Comparison of ENCODE assay signal across 8 mouse cellular contexts in genomic region chr2:74825730-74826430, GRCm38 (mm10). TPM values are rescaled to one million over a fixed set of nuclear protein-coding genes. Genes with fewer than 3 reads are reported as not detected.
A peak's percentile ranks its signal among the peaks of the same experiment; 100 is the strongest.
DNase-seq lines count a peak whose midpoint lies in the region; ATAC-seq lines count a peak whose summit lies in the region.

TSS of gene Mtx2 (plus strand) at chr2:74825803.

- no peaks in the 10 kb centered on the region for H3K36me3 ChIP-seq in hindbrain, embryonic 11.5 days (ENCODE audit: control insufficient read depth, insufficient read depth, low read length)

- DNase-seq in Muller cell, postnatal 12 days (ENCODE audit: inconsistent ontology term): peak; percentile 81
- peak; percentile 79 for DNase-seq in cerebellum, adult 9-10 months
- DNase-seq in frontal cortex, adult 2 months (ENCODE audit: extremely low spot score in 1 of 2, low spot score in 1 of 2): peak; percentile 33 to 81
- DNase-seq in hindbrain, embryonic 11.5 days (ENCODE audit: low spot score): peak; percentile 88
- DNase-seq in layer of hippocampus, postnatal 36 days: peak; percentile 74 to 78
- peak; percentile 83 for DNase-seq in lung, postnatal 36 days
- DNase-seq in retina, postnatal 1 day: peak; percentile 86
- peak; percentile 62 to 64 for DNase-seq in urinary bladder, adult 18-20 months (ENCODE audit: low spot score in 2 of 2)

- peak within 1 kb of the TSS; percentile 89 for H3K9ac ChIP-seq in hindbrain, embryonic 11.5 days (ENCODE audit: low read depth, low read length)

- peak within 1 kb of the TSS; percentile 89 for H3K27ac ChIP-seq in hindbrain, embryonic 11.5 days (ENCODE audit: low read depth, low read length)

- WGBS in hindbrain, embryonic 11.5 days: under 1% methylated on average over 73 of the region's 74 CpGs

- ATAC-seq in hindbrain, embryonic 11.5 days (ENCODE audit: low FRiP score): peak; percentile 87

- no peaks in the 10 kb centered on the region for H3K27me3 ChIP-seq in hindbrain, embryonic 11.5 days (ENCODE audit: control insufficient read depth, insufficient read depth, low read length)

- no peaks in the 10 kb centered on the region for H3K4me1 ChIP-seq in hindbrain, embryonic 11.5 days (replicated peaks; ENCODE audit: control insufficient read depth, insufficient read depth, low read length)

- no peaks in the 10 kb centered on the region for H3K9me3 ChIP-seq in hindbrain, embryonic 11.5 days (ENCODE audit: control insufficient read depth, low read length)

- H3K4me3 ChIP-seq in hindbrain, embryonic 11.5 days (ENCODE audit: low read depth, low read length): peak within 1 kb of the TSS; percentile 83

- H3K4me2 ChIP-seq in hindbrain, embryonic 11.5 days (replicated peaks; ENCODE audit: low read depth, low read length): peak within 1 kb of the TSS; percentile 77

RNA-seq across cellular contexts. Expression of gene Mtx2, which starts in this region (rescaled TPM):
- 48.1 and 51.2 TPM in 2 replicates for polyA plus RNA-seq in frontal cortex, adult 2 months (2012; rRNA removed)
- 149 and 154 TPM in 2 replicates for polyA plus RNA-seq in hindbrain, embryonic 11.5 days (2014; fragmentation: Nextera tagmentation; extraction: Ambion mirVana)
- total RNA-seq in layer of hippocampus, postnatal 36 days (2021): 10 to 100 TPM; 42.2 to 51.1 TPM

Comparison
In these comparisons a context has a peak if more than half of its experiments do, and no peak if none do; other contexts are left out.
1. Peak in every context shown above with its lines: DNase-seq, ATAC-seq, H3K4me3 ChIP-seq and H3K27ac ChIP-seq.